Mouse (Mus musculus): ENCODE measurements around the gene Lrrc20. TPM values are rescaled to one million over a fixed set of nuclear protein-coding genes. Genes with fewer than 3 reads are reported as not detected.
"Not testable (repeated sequence)": the region's sequence is repeated elsewhere in the genome, so short reads cannot be mapped to it uniquely, and the experiment has no call there.

The Lrrc20 gene
- polyA plus RNA-seq, 1 experiment from 2014 or later: 5.1 TPM

DNA sequence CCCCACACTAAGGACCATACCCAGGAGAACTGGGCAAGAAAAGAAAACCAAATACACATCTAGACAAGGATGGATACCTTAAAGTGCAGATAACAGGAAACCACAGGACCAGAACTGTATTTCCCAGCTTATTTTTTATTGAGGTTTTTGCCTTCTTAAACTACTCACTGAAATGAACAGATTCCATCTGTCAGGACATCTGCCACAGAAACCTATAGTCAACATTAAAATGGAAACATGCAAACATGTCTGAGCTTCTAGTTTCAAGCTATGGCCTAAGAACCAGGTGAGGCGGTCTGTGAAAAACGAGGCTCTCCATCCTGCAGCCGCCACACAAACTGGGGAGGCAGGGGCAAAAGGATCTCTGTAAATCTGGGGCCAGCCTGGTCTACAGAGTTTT lies 30.6 kb upstream of the Lrrc20 start:
- Histone ChIP-seq H3K9ac (ENCODE audit: low read depth, low read length) (no peak overlapping the region), H3K4me2 (ENCODE audit: low read depth, low read length) (no peak overlapping the region), H3K27me3 (ENCODE audit: control insufficient read depth, insufficient read depth, low read depth, low read length) (no peaks in the 10 kb centered on the region), H3K4me1 (ENCODE audit: control insufficient read depth, low read depth, low read length) (peaks cover 48% of the 10 kb centered on the region), H3K4me3 (ENCODE audit: low read depth, low read length) (no peak overlapping the region), H3K9me3 (replicated peaks; ENCODE audit: control insufficient read depth, low read length) (no peaks in the 10 kb centered on the region), H3K36me3 (ENCODE audit: control insufficient read depth, insufficient read depth) (peaks cover 2% of the 10 kb centered on the region), H3K27ac (ENCODE audit: low read length) (0 out of 2 replicates have a peak overlapping the region, but pooled peaks have one; percentile 1)
- no peak for ATAC-seq (ENCODE audit: low read depth)
- WGBS (ENCODE audit: insufficient replicate concordance): 70% methylated on average over 3 of the region's 3 CpGs

DNA sequence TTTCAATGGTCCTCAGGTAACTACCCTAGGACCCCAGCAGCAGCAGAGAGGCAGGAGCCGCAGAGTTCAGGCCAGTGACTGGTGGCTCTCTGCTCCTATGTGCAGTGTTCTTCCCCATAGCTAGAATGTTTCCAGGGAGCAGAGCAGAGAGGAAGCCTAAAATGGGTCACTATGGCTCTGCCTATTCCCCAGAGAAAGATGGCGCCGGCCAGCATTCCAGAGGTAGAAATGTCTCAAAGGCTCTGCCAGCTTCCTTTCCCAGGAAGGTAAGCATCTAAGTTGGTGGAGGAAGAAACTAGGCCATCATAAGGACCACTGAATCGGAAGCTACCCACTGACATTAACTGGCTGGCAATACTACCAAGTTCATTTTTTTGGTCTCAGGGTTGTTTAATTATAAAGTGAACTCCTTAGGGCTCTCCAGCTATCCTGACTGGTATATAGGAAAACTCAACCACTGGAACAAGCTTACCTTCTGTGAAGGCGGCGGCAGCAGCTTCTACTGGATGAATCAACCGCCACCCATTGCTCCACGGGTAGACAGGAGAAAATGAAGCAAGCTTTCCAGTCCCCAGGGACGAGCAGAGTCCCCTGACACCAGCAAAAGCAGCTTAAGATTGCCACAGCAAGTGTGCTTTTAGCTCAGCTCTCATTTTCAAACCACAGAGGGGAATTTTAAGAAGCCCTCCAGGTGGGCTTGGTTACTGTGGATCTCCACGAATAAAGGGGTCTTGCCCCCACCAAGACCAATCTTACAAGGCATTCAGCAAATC lies 27.8 kb upstream of the Lrrc20 start:
- Histone ChIP-seq H3K27ac (ENCODE audit: low read length) (no peak overlapping the region), H3K4me1 (ENCODE audit: control insufficient read depth, low read depth, low read length) (peaks cover 56% of the 10 kb centered on the region), H3K4me2 (ENCODE audit: low read depth, low read length) (no peak overlapping the region), H3K9me3 (replicated peaks; ENCODE audit: control insufficient read depth, low read length) (no peaks in the 10 kb centered on the region), H3K4me3 (ENCODE audit: low read depth, low read length) (no peak overlapping the region), H3K27me3 (ENCODE audit: control insufficient read depth, insufficient read depth, low read depth, low read length) (no peaks in the 10 kb centered on the region), H3K9ac (ENCODE audit: low read depth, low read length) (no peak overlapping the region), H3K36me3 (ENCODE audit: control insufficient read depth, insufficient read depth) (peaks cover 6% of the 10 kb centered on the region)
- 80% methylated on average over 10 of the region's 10 CpGs for WGBS (ENCODE audit: insufficient replicate concordance)
- ATAC-seq (ENCODE audit: low read depth): no peak

DNA sequence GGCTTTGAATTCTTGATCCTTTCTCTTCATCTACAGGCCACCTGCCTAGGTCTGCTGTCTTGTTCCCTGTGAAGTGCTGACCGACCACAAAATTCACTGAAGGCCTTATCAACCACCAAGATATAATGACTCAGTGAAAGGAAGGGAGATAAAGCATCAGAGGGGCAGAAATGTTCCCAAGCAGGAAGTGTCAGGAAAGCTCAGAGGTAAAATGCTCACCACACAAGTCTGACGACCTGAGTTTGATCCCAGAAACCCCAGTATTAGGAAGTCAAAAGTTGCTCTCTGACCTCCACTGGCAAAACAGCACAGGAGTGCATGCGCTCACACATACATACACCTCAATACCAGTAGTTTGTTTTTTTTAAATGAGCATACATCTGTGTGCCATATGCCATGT lies 26.8 kb upstream of the Lrrc20 start:
- peaks cover 47% of the 10 kb centered on the region for H3K4me1 ChIP-seq (ENCODE audit: control insufficient read depth, low read depth, low read length)
- H3K9ac ChIP-seq (ENCODE audit: low read depth, low read length): peak overlapping the region; percentile 7; the same call in 1 of the 2 replicates
- no peak overlapping the region for H3K4me3 ChIP-seq (ENCODE audit: low read depth, low read length)
- H3K27ac ChIP-seq (ENCODE audit: low read length): no peak overlapping the region
- no peak for ATAC-seq (ENCODE audit: low read depth)
- peaks cover 6% of the 10 kb centered on the region for H3K36me3 ChIP-seq (ENCODE audit: control insufficient read depth, insufficient read depth)
- no peaks in the 10 kb centered on the region for H3K27me3 ChIP-seq (ENCODE audit: control insufficient read depth, insufficient read depth, low read depth, low read length)
- no peaks in the 10 kb centered on the region for H3K9me3 ChIP-seq (replicated peaks; ENCODE audit: control insufficient read depth, low read length)
- peak overlapping the region; percentile 15; the same call in 1 of the 2 replicates for H3K4me2 ChIP-seq (ENCODE audit: low read depth, low read length)
- 36% methylated on average over 3 of the region's 3 CpGs for WGBS (ENCODE audit: insufficient replicate concordance)

DNA sequence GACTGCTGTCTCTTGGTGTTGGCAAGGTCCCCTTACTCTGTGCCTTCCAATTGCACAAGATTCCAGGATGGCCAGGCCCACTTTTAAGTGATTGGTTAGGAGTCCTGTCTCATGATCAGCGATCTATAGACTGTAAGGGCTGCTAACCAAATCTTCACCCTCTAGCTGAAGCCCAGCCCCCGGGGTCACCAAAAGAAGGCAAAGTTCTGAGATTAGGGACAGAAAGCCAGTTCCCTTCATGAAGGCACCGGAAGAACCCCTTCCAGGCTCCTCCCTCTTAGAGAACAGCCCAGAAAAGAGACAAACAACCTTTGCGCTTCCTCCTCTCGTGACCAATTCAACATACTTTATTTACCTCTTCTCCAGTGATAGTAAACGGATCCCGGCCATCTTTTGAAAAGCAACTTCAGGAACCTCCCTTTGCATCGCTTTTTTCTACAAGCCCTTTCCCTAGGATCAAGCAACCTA lies 24.1 kb upstream of the Lrrc20 start:
- peaks cover 35% of the 10 kb centered on the region for H3K4me1 ChIP-seq (ENCODE audit: control insufficient read depth, low read depth, low read length)
- peaks cover 6% of the 10 kb centered on the region for H3K36me3 ChIP-seq (ENCODE audit: control insufficient read depth, insufficient read depth)
- H3K4me2 ChIP-seq (ENCODE audit: low read depth, low read length): peak overlapping the region; percentile 86
- H3K27me3 ChIP-seq (ENCODE audit: control insufficient read depth, insufficient read depth, low read depth, low read length): no peaks in the 10 kb centered on the region
- H3K9me3 ChIP-seq (replicated peaks; ENCODE audit: control insufficient read depth, low read length): no peaks in the 10 kb centered on the region
- peak overlapping the region; percentile 95 for H3K27ac ChIP-seq (ENCODE audit: low read length)
- 0% methylated on average over 8 of the region's 8 CpGs for WGBS (ENCODE audit: insufficient replicate concordance)
- H3K4me3 ChIP-seq (ENCODE audit: low read depth, low read length): peak overlapping the region; percentile 98
- H3K9ac ChIP-seq (ENCODE audit: low read depth, low read length): peak overlapping the region; percentile 94
- ATAC-seq (ENCODE audit: low read depth): peak; percentile 61

DNA sequence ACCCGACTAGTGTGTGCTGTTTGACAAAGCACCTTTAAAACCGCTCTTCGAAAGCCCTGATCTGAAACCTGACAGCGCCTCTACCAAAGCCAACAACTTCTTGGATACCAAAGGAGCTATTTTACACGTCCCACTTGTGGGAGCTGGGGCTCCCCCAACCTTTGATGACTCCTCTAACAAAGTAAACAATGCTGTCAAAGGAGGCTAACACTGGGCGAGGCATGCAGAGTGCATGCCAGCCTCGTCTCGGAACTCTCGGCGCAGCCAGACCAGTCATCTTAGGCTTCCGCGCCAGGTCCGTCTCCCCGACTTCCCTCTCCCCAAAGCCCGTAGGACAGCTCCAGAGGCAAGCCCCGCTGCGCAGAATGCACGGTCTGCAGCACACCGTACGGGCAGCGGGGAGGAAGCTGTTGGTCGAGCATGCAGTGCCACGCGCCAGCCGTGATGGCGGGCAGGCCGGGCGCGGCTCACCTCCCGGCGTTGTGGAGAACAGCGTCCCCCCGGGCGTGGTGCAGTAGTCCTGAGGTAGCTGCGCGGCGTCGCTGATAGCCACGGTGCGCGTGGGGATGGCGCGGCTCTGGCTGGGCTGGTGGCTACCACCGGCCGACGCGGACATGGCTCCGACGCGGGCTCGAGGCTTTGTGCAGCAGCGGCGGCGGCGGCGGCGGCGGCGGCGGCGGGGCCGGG lies 23.5 kb upstream of the Lrrc20 start:
- Histone ChIP-seq H3K4me3 (ENCODE audit: low read depth, low read length) (peak overlapping the region; percentile 98), H3K27me3 (ENCODE audit: control insufficient read depth, insufficient read depth, low read depth, low read length) (no peaks in the 10 kb centered on the region), H3K27ac (ENCODE audit: low read length) (peak overlapping the region; percentile 95), H3K4me2 (ENCODE audit: low read depth, low read length) (peak overlapping the region; percentile 86), H3K9me3 (replicated peaks; ENCODE audit: control insufficient read depth, low read length) (no peaks in the 10 kb centered on the region), H3K36me3 (ENCODE audit: control insufficient read depth, insufficient read depth) (peaks cover 6% of the 10 kb centered on the region), H3K4me1 (ENCODE audit: control insufficient read depth, low read depth, low read length) (peaks cover 35% of the 10 kb centered on the region), H3K9ac (ENCODE audit: low read depth, low read length) (peak overlapping the region; percentile 94)
- peak; percentile 41 for ATAC-seq (ENCODE audit: low read depth)
- WGBS (ENCODE audit: insufficient replicate concordance): under 1% methylated on average over 41 of the region's 62 CpGs

DNA sequence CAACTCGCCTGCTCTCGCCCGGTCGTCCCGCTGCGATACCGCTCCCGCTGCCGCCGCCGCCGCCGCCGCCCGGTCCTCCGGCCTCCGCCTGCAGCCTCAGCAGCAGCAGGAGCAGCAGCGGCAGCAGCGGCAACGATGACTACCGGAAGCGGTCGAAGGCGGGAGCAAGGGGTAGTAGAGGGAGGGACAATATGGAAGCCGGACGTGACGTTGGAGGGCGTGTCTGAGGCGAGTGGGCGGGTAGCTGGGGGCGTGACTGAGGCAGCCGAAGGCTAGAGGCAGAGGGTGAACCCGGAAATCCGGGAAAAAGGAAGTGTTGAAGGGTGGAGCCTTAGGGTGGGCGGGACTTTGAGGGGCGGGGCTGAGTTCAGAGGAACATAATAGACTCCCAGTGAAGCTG lies 23.0 kb upstream of the Lrrc20 start, which contains the start of gene Eif4ebp2:
Eif4ebp2 (minus strand) TSS at position 17 of the 400 bp plus-strand sequence.
- peak within 1 kb of the TSS; percentile 86 for H3K4me2 ChIP-seq (ENCODE audit: low read depth, low read length)
- H3K9ac ChIP-seq (ENCODE audit: low read depth, low read length): peak within 1 kb of the TSS; percentile 94
- peaks cover 6% of the 10 kb centered on the region for H3K36me3 ChIP-seq (ENCODE audit: control insufficient read depth, insufficient read depth)
- H3K4me3 ChIP-seq (ENCODE audit: low read depth, low read length): peak within 1 kb of the TSS; percentile 98
- H3K27ac ChIP-seq (ENCODE audit: low read length): peak within 1 kb of the TSS; percentile 95
- peaks cover 34% of the 10 kb centered on the region for H3K4me1 ChIP-seq (ENCODE audit: control insufficient read depth, low read depth, low read length)
- H3K27me3 ChIP-seq (ENCODE audit: control insufficient read depth, insufficient read depth, low read depth, low read length): no peaks in the 10 kb centered on the region
- ATAC-seq (ENCODE audit: low read depth): peak; percentile 94
- 0% methylated on average over 34 of the region's 36 CpGs for WGBS (ENCODE audit: insufficient replicate concordance)
- H3K9me3 ChIP-seq (replicated peaks; ENCODE audit: control insufficient read depth, low read length): no peaks in the 10 kb centered on the region

DNA sequence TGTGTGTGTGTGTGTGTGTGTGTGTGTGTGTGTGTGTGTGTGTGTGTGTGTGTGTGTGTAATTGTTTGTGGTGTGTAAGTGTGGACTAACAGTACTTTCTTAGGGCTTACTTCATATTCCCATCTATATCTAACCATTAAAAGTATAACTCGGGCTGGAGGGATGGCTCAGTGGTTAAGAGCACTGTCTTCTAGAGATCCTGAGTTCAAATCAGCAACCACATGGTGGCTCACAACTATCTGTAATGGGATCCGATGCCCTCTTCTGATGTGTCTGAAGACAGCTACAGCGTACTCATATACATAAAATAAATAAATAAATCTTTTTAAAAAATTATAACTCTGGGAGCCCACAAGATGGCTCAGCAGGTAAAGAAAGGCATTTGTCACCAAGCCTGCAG lies 22.4 kb upstream of the Lrrc20 start:
- not testable (repeated sequence) for H3K36me3 ChIP-seq (ENCODE audit: control insufficient read depth, insufficient read depth); H3K9me3 ChIP-seq (replicated peaks; ENCODE audit: control insufficient read depth, low read length); H3K4me2 ChIP-seq (ENCODE audit: low read depth, low read length); H3K27ac ChIP-seq (ENCODE audit: low read length); H3K9ac ChIP-seq (ENCODE audit: low read depth, low read length); H3K27me3 ChIP-seq (ENCODE audit: control insufficient read depth, insufficient read depth, low read depth, low read length); ATAC-seq (ENCODE audit: low read depth); H3K4me3 ChIP-seq (ENCODE audit: low read depth, low read length)
- peaks cover 29% of the 10 kb centered on the region for H3K4me1 ChIP-seq (ENCODE audit: control insufficient read depth, low read depth, low read length)
- WGBS (ENCODE audit: insufficient replicate concordance): 50% methylated on average over 3 of the region's 3 CpGs

DNA sequence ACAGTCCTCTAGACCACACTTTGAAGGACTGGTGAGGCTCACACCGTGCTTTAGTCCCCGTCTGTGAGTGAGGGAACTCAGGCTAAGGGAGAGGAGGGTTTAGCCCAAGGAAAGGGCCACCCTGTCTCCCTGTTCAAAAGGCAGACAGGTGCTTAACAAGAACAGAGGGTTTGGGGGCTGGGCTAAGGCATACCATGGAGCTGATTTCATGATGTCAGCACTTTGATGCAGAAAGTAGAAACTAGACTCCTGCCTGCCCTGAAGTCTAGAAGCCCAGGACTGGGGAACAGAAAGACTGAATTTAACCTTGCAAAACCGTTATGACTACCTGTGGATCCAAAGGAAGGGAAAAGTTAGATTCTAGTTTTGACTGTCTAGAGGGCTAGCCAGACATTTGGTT lies 18.4 kb upstream of the Lrrc20 start:
- H3K36me3 ChIP-seq (ENCODE audit: control insufficient read depth, insufficient read depth): no peaks in the 10 kb centered on the region
- no peak for ATAC-seq (ENCODE audit: low read depth)
- no peaks in the 10 kb centered on the region for H3K27me3 ChIP-seq (ENCODE audit: control insufficient read depth, insufficient read depth, low read depth, low read length)
- no peak overlapping the region for H3K9ac ChIP-seq (ENCODE audit: low read depth, low read length)
- H3K9me3 ChIP-seq (replicated peaks; ENCODE audit: control insufficient read depth, low read length): no peaks in the 10 kb centered on the region
- H3K4me1 ChIP-seq (ENCODE audit: control insufficient read depth, low read depth, low read length): no peaks in the 10 kb centered on the region
- 56% methylated on average over 3 of the region's 3 CpGs for WGBS (ENCODE audit: insufficient replicate concordance)
- no peak overlapping the region for H3K4me2 ChIP-seq (ENCODE audit: low read depth, low read length)
- no peak overlapping the region for H3K27ac ChIP-seq (ENCODE audit: low read length)
- no peak overlapping the region for H3K4me3 ChIP-seq (ENCODE audit: low read depth, low read length)

DNA sequence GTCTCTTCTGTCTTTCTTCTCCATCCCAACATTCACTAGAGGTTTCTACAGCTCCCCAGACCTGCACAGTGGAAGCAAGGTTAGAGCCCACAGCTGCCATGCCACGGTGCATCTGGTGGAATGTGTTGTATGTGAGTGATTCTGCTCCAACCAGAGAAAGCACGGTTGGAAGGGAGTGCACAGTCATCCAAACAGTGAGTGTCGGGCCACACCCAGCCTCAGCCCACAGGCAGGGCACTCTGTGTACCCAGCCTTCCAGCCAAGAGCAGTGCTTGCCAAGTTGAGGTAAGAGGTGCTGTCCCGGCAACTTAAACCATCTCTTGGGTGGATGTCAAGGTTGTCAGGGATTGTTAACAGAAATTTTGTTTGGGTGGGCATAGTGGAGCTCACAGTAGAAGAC lies 10.6 kb upstream of the Lrrc20 start:
- Histone ChIP-seq H3K27me3 (ENCODE audit: control insufficient read depth, insufficient read depth, low read depth, low read length) (no peaks in the 10 kb centered on the region), H3K4me3 (ENCODE audit: low read depth, low read length) (no peak overlapping the region), H3K9ac (ENCODE audit: low read depth, low read length) (no peak overlapping the region), H3K4me1 (ENCODE audit: control insufficient read depth, low read depth, low read length) (peaks cover 20% of the 10 kb centered on the region), H3K9me3 (replicated peaks; ENCODE audit: control insufficient read depth, low read length) (no peaks in the 10 kb centered on the region), H3K4me2 (ENCODE audit: low read depth, low read length) (no peak overlapping the region), H3K36me3 (ENCODE audit: control insufficient read depth, insufficient read depth) (no peaks in the 10 kb centered on the region), H3K27ac (ENCODE audit: low read length) (peak overlapping the region; percentile 8; the same call in 1 of the 2 replicates)
- ATAC-seq (ENCODE audit: low read depth): peak; percentile 81
- 32% methylated on average over 4 of the region's 4 CpGs for WGBS (ENCODE audit: insufficient replicate concordance)
